Mouse (Mus musculus) kidney, adult 2 months (tissue): ENCODE measurements around the gene Stard13. TPM values are rescaled to one million over a fixed set of nuclear protein-coding genes. Genes with fewer than 3 reads are reported as not detected.

Source experiments
- DNase-seq: peaks from one replicate; pipeline ENCODE4 v3.0.0; 2021
- H3K27ac ChIP-seq: fragments of 200-500 bp; 2 replicates; pipeline ENCODE4 v1.5.1; 2012; ENCODE audit warnings: low read depth, low read length, control low read depth, inconsistent platforms; ENCODE audit not compliant: insufficient read depth
- H3K27me3 ChIP-seq: fragments of 200-500 bp; replicated peaks from 2 replicates; pipeline ENCODE4 v1.6.1; 2012; ENCODE audit warnings: mild to moderate bottlenecking, moderate library complexity, low read length, inconsistent platforms; ENCODE audit not compliant: control insufficient read depth, insufficient read depth
- H3K36me3 ChIP-seq: fragments of 200-500 bp; 2 replicates; pipeline ENCODE4 v1.6.1; 2012; ENCODE audit warnings: mild to moderate bottlenecking, moderate library complexity, low read length, inconsistent platforms; ENCODE audit not compliant: control insufficient read depth, insufficient read depth
- H3K4me1 ChIP-seq: fragments of 200-500 bp; 2 replicates; pipeline ENCODE4 v1.6.1; 2011; ENCODE audit warnings: low read length; ENCODE audit not compliant: control insufficient read depth, insufficient read depth
- H3K4me3 ChIP-seq: fragments of 200-500 bp; 2 replicates; pipeline ENCODE4 v1.5.1; 2011; ENCODE audit warnings: mild to moderate bottlenecking, low read depth, low read length, control low read depth; ENCODE audit not compliant: insufficient read depth
- CTCF ChIP-seq: fragments of 200-500 bp; conservative IDR thresholded peaks from 2 replicates; pipeline ENCODE4 v1.5.1; 2011; ENCODE audit warnings: low read depth, mild to moderate bottlenecking, control low read depth, low read length, moderate library complexity, mixed read lengths; ENCODE audit not compliant: insufficient read depth, insufficient read length
- POLR2A ChIP-seq: fragments of 200-500 bp; IDR thresholded peaks from one replicate; pipeline ENCODE4 v1.6.1; 2011; ENCODE audit warnings: low read depth, low read length, control low read depth
- WGBS: fragments of 180-500 bp; shearing (Covaris S2); methylation state at CpG from one replicate; pipeline ENCODE4 v1.1.7; 2018; 5-methylcytosine and 5-hydroxymethylcytosine counted together
- polyA plus RNA-seq: library from polyadenylated mRNA; depleted of rRNA; stranded (reverse); fragments of >200 nt; gene quantifications from 2 replicates; pipeline ENCODE4 v1.2.3, GENCODE M21; 2012; rRNA removed

The Stard13 gene
- polyA plus RNA-seq, 1 experiment: 7.3 TPM

DNA sequence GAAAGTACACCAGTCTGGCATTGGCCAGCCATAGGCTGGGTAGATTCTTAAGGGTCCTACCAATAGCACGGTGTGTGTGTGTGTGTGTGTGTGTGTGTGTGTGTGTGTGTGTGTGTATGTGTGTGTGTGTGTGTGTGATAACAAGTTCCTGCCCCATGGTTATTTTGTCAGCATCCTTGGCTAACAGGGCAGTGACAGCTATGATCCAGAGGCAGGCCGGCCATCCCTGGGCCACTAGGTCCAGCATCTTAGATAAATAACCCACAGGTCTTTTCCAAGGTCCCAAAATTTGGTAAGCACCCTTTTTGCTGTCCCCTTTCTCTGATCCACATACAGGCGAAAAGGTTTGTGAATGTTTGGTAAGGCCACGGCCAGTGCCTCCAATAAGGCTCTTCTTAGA, 231.6 kb downstream of the Stard13 start:
- no peak overlapping the region for H3K4me3 ChIP-seq
- H3K27ac ChIP-seq: no peak overlapping the region
- WGBS: 97% methylated on average over 4 of the region's 4 CpGs
- DNase-seq: no peak
- no peaks in the 10 kb centered on the region for H3K36me3 ChIP-seq
- TF ChIP-seq POLR2A (no peak), CTCF (no peak)
- H3K4me1 ChIP-seq: no peaks in the 10 kb centered on the region
- H3K27me3 ChIP-seq: no peaks in the 10 kb centered on the region

- Histone ChIP-seq H3K4me1 (no peaks in the 10 kb centered on the region), H3K36me3 (no peaks in the 10 kb centered on the region), H3K4me3 (no peak overlapping the region), H3K27ac (no peak overlapping the region), H3K27me3 (no peaks in the 10 kb centered on the region)
- TF ChIP-seq POLR2A (no peak), CTCF (no peak)
- DNase-seq: no peak
- WGBS: 89% methylated on average over 7 of the region's 7 CpGs
These were observed 232.5 kb downstream of the Stard13 start for GRCm38 (mm10) chr5:151001111-151001510.

DNA sequence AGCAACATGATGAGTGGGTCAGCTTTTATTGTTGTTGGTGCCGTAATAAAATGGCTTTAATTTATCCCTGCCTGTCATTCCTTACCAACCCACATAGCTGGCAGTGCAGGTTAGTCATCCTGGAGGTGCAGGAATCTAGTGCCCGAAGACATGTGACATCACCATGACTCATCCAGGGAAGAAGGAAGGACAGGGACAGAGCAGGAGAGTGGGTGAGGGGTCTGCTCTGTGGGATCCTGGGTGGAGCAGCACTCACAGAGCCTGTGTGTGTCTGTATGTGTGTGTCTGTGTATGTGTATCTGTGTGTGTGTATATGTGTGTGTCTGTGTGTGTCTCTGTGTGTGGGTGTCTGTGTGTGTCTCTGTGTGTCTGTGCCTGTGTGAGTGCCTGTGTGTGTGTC, 237.1 kb downstream of the Stard13 start:
- Histone ChIP-seq H3K4me3 (no peak overlapping the region), H3K27ac (no peak overlapping the region), H3K27me3 (no peaks in the 10 kb centered on the region), H3K36me3 (peaks cover 11% of the 10 kb centered on the region), H3K4me1 (no peaks in the 10 kb centered on the region)
- TF ChIP-seq CTCF (no peak), POLR2A (no peak)
- DNase-seq: no peak
- 62% methylated on average over 2 of the region's 2 CpGs for WGBS

DNA sequence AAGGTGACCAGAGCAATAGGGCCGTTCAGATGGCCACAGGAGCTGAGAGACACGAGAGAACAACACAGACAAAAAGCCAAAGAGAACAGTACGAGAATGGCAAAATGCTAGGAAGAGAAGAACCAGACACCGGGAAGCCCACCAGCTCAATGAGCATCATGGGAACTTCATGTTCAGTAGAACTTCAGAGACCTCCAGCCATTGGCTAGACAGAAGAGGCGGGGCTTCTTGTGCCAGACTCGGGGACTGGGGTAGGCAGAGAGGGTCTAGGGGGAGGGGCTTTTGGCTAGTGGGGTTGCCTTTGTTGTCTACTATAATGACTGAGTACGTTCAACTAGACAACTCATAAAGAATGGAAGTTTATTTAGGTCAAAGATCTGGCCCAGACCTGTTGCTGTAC, 239.5 kb downstream of the Stard13 start:
- TF ChIP-seq CTCF: no peak
- TF ChIP-seq POLR2A: no peak

More for the DNA sequence above, 239.5 kb downstream of the Stard13 start:
- DNase-seq: no peak
- Histone ChIP-seq H3K4me1 (no peaks in the 10 kb centered on the region), H3K27ac (no peak overlapping the region), H3K36me3 (peaks cover 15% of the 10 kb centered on the region), H3K4me3 (no peak overlapping the region), H3K27me3 (no peaks in the 10 kb centered on the region)
- 95% methylated on average over 7 of the region's 7 CpGs for WGBS

Other genes with a start within 250 kb of the Stard13 start
- gene Gm42906, start 194.3 kb upstream of the Stard13 start, polyA plus RNA-seq: not detected in 2 replicates